Comparison of ENCODE assay signal across 7 mouse cellular contexts in genomic region chr7:51270531-51271090, GRCm38 (mm10).
DNase-seq lines count a peak whose midpoint lies in the region.

No protein-coding gene starts in this region.

- peak; percentile 8 for DNase-seq in urinary bladder, postnatal 25 days (ENCODE audit: low spot score)
- no peak for DNase-seq in urinary bladder, adult 2 months (ENCODE audit: low spot score)
- peak; percentile 73 for DNase-seq in cerebellum, adult 9-10 months
- DNase-seq in gastrocnemius, postnatal 10 days: peak; percentile 64
- DNase-seq in layer of hippocampus, adult 8-10 months (ENCODE audit: low spot score in 2 of 2): peak; percentile 4 to 51
- DNase-seq in ovary, adult 18-20 months (ENCODE audit: low spot score): peak; percentile 8
- DNase-seq in c-Kit-positive CD71-positive TER-119-positive erythroid progenitor cells, embryonic 14.5 days (ENCODE audit: low spot score): no peak

Comparison
In these comparisons a context has a peak if more than half of its experiments do, and no peak if none do; other contexts are left out.
1. DNase-seq: peak in urinary bladder, postnatal 25 days (single experiment), cerebellum, adult 9-10 months (single experiment), gastrocnemius, postnatal 10 days (single experiment), layer of hippocampus, adult 8-10 months (2 of 2) and ovary, adult 18-20 months (single experiment); none in urinary bladder, adult 2 months (single experiment) and c-Kit-positive CD71-positive TER-119-positive erythroid progenitor cells, embryonic 14.5 days (single experiment).